Mouse (Mus musculus): Measurements from ENCODE around the gene Sftpa1.

Sftpa1 gene

DNA sequence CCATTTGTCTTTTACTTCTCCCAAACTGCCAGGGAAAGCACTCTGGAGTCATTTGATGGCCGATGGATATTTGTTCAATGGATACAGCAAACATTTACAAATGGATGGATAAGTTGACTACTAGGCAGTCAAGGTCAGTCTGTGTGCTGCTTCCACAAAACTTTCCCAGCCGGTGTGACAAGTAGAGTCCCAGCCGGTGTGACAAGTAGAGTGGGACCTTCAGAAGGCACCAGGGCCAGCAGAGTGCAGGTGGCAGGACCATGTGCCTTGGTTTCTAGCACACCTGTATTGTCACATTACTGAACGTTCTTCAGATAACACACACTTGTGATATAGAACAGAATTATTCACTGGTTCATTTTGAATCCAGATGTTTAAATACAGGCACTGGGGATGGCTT, 28.5 kb downstream of the Sftpa1 start:
- in situ Hi-C loops (cut with MboI; ENCODE audit: low sequenced_read_pairs): no loop called here

DNA sequence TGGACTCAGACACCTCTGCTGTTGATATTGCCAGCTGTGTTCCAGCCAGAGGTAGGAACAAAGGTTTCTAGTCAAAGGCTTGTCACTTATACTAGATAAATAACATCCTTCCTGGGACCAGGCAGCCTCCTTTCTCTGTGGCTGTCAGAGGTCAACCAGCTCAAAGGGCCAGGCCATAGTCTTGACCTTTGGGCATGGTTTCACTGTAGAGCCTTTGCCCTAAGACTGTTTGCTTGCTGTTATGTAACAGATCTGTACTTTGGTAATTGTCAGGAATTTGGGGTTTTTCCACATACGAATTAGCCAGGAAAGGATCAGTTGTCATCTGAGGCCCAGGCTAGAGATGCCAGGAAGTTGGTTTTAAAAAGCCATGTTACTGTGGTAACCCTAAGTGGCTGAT, 29.2 kb downstream of the Sftpa1 start:
- in situ Hi-C loops (cut with MboI; ENCODE audit: low sequenced_read_pairs): no loop called here

DNA sequence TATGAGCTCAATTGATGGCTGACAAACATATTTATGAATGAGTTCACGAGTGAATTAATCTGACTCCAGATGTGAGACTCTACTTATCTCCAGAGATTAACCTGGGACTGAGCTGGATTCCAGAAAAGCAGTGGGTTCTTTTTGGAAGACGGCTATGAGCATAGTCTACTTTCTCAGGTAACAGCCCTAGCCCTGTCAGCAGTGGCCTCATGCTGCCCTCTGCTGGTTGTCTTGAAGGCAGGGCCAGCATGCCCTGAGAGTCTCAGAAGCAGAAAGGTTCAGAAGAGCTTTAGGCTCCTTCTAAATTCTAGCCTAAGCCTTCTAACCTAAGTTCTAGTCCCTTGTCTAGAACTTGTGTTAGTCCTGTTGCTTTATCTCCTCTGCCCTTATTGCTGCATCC, 31.1 kb downstream of the Sftpa1 start:
- in situ Hi-C loops (cut with MboI; ENCODE audit: low sequenced_read_pairs): no loop called here

DNA sequence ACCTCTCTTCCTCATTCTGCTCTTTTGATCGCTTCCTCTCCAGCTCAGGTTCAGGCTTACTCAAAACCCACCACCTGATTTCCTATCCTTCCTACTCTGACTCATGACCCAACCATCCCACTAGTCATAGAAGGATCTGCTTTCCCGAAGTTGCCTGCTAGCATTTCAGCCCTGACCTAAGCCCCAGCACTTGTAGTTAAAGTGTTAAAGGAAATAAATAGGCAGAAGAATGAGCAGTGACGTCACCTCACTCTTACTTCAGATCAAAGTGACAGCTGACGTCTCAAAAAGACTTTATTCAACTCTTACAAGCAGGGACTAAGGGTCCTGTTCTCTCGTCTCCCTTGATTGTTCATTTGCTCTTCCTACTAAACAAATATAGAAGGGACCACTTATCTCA, 35.7 kb downstream of the Sftpa1 start:
- in situ Hi-C loops (cut with MboI; ENCODE audit: low sequenced_read_pairs): no loop called here

DNA sequence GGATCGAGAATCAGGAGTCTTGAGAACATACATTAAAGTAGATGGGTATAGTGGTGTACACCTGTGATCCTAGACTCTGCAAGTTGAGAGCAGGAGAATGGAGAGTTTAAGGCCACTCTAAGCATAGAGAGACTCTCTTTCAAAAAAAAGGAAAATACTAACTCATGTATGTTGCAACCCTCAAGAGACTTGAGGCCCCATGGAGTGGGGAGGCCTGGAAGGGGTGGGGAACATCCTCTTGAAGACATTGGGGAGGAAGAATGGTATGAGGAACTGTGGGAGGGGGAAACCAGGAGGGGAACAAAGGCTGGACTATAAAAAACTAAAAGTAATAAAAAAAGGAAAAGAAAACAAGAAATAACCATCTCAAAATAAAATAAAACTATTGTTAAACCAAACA, 37.0 kb downstream of the Sftpa1 start:
- in situ Hi-C loops (cut with MboI; ENCODE audit: low sequenced_read_pairs): no loop called here

DNA sequence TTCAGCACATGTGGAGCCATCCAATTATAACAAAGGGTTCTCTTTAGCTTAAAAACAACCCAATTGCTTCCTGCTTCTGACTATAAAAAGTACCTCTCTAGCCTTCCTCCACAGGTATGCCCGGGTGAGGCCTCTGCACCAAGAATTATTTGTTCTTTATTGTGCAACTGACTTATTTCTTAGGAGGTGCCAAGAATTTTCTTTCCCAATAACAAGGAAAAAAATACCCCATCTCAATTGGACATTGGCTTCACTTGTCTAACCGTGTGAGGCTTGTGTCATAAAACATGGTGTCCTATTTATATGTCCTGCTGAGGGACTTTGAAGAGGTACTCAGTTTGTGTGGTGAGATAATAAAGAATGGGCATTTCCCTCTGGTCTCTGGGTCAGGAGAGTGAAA, 38.9 kb downstream of the Sftpa1 start:
- in situ Hi-C loops (cut with MboI; ENCODE audit: low sequenced_read_pairs): no loop called here

DNA sequence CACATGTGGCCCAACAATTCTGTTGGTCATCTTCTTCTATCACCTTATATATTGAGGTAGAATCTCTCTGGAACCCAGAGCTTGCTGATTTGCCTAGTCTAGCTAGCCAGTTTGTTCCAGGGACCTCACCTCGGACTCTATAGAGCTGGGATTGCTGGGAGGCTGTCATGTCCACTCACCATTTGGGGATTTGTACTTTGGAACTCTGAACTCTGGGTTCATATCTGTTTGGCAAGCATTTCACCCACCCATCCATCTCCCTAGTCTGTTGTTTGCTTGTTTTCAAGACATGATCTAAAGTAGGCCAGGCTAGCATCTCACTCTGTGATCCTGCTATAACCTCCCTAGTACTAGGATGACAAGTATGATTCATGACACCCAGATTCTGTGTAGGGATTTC, 43.2 kb downstream of the Sftpa1 start:
- in situ Hi-C loops (cut with MboI; ENCODE audit: low sequenced_read_pairs): no loop called here

DNA sequence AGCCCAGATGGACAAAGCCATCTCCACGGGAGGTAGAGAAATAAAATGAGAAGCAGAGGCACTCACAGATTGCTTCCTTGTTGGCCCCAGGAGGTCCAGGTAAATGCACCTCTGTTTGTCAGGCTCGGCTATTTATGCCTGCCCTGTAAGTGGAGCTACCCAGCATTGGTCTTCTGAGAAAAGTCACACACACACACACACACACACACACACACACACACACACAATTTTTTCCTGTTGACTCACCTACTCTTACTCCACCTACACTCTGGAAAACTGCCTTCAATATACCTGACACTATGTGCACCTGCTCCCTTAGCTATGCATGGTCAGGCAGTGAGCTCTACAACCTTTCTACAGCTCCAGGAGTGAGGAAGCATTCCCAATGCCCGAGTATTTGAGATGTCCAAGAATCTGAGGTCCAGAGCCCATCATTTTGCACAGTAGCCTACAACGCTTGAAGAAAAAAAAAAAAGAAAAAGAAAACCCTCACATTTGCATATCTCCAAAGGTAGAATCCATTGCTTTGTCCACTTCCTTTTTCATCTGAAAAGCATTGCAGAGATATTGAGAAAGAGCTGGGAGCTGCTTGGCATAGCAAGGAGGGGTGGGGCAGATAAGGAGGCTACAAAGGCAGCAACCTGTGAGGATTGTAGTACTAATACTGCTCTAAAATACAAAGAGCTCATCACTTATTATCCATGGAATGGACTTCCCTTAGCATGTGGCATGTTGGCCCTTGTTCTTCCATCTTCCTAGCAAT, 53.7 kb downstream of the Sftpa1 start, which contains the start of gene Sftpd:
TSS of gene Sftpd (minus strand) at position 91 of the 763 bp plus-strand sequence.
- in situ Hi-C loops (cut with MboI; ENCODE audit: low sequenced_read_pairs): no loop called here
